Mouse (Mus musculus) right cerebral cortex, postnatal 25 days (tissue): Measurements from ENCODE around the gene Syt16.

Source experiments
- DNase-seq: peaks from one replicate; pipeline ENCODE4 v3.0.0; 2022

Gene Syt16

DNA sequence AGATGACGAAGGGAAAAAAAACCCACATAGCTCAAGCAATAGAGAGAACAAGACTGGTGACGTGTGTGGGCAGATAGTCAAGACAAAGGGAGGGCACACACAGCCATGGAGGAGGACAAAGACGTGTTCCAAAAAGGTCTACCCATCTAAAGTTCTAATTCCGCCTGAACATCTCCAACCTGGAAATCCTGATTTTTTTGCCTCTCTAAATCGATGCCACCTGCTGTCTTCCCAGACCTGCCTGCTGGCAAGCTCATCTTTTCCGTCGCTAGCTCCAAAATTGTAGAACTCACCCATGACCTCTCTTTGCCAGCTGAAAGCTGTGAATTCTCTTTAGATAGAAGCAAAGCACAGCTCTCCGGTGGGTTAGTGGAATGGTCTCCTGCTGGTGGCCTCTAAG lies 238.7 kb downstream of the Syt16 start:
- no peak for DNase-seq

DNA sequence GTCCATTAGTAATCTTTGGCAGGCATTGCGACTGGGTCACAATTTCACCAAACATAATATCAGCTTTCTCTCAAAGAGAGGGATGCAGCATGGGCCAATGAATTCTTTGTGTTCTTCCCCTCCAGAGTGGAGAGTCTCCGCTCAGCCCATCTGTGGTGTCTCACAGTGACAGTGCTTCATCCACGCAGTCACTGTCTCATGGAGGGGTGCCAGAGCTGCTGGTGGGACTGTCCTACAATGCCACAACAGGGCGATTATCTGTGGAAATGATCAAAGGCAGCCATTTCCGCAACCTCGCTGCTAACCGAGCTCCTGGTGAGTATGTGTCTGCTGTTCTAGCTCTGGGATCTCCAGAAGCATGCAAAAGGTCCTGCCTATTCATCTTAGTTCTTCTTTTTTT lies 240.6 kb downstream of the Syt16 start:
- peak; percentile 31 for DNase-seq

DNA sequence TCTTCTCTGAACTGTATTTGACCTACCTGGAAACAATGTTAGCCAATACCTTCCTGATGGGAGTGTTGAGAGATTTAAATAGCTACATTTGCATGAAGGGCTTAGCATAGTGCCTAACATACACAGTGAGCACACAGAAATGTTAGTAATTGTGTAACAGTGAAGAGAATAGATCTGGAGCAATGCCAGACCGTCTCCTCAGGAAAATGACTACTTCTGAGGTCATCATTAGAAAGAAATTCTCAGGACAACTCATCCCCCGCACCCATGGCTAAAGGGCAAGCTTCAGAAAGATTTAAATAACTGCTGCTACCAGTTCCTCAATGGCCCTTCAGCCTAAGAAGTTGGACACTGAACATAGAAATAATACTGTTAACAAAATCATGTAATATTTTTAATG lies 241.3 kb downstream of the Syt16 start:
- no peak for DNase-seq

DNA sequence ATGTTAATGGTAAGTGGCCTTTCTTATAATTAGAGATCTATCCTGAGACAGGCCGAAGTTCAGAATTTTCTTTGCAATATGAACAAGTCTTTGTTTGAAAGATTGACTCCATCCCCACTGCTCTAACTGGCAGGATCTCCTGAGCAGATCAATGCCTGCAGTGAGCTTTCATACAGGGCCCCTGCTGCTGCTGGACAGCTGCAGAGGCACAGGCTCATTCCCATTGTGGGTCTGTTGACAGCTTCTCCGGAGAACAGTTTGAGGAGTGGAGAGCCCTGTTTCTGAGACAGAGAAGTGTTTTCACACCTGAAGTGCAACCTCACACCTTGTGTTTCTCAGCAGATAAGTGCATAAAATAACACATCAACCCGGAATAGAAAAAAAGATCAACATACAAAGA lies 267.4 kb downstream of the Syt16 start:
- DNase-seq, result no peak

DNA sequence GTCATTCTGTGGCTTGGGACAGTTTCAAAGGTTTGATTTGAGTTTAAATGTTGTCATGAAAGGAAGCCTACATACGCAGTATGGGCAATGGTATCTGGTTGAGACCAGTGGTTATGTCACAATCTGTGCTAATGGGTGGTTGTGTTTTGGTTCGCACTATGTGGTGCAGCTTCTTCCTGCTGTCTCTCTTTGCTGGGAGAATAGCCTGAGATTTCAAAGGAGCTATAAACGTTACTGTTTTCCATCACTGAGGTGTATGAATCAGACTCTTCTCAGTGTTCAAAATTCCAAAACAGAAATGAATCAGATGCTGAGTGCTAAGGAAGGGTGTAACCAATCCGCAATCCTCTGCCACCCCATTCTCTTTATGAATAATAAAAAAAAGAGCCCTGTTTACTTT lies 269.6 kb downstream of the Syt16 start:
- DNase-seq, result no peak

DNA sequence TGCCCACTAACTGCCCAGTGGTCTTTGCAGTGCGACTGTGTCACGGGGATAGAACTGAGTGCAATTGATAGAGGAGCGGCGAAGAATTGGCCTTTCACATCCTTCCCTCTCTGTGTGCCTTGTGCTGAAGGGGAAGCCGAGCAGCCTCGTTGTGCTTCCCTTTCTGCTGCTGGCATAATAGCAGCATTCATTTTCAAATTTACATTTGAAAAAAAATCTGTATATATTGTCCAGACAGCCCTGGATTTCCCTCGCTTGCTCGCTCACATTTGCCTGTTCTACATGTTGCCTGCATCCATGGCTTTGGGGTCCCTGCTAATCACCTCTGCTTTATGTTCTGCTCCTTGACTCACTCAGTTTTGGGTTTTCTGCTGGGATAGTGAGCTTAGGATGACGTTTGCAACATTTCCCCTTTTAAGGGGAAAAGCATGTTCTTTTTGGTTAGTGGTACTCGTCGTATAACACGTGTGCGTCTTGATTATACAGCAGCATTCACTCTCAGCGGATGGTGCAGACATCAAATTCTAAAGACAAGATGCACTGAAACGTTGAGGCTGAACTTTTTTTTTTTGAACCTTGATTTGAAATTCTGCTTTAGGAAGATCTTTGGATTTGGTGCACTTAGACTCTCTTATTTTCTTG lies 271.3 kb downstream of the Syt16 start:
- no peak for DNase-seq

DNA sequence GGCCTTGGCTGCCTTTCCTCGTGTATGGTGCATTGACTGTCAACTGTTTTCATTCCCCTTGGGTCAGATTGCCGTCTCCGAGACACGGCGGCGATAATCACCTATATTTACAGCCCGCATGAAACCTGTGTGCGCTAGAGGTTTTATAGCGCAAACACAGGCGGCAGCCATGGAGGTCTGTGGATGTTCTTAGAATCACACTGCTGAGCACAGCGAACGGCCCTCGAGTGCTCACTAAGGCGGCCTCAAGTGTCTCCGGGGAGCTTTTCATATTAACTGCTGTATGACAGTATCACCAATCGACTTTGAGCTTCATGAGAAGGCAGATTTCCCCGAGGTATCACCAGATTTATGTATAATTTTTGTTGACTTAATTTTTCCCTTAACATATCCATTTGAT lies 275.1 kb downstream of the Syt16 start:
- DNase-seq, result no peak

DNA sequence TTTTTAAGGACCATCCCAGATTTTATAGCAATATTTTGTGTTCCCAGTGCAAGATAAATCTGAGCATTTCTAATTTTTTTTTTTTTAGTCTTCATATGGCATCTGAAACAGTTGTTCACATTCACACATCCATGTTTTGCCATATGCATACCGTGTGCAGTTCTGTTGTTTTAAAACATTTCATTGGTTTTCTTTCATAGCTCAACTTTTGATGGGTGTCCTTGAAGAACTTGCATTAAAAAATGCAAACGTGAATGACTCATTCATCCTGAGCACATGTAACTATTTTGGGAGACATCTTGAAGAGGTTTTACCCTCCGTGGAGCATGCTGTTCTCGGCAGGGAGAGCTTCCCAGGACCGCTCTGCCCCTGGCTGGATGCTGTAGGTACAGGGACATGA lies 279.8 kb downstream of the Syt16 start:
- DNase-seq, result no peak

DNA sequence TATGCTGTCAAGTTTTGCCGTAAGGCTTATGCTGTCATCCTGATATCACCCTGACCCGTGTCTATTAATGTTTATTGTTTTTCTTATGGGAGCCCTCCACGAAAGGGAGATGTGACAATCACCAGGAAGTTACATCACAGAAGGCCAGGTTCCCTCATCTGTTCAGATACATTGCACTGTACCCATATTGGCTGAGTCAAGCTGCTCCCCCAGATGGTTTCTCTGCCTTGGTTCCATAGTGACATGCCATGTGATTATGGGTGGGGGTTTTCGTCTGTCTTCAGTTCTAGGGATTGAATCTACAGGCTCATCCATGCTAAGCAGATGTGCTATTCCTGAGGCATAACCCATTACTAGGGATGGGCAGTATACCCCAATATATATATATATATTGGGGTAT lies 283.9 kb downstream of the Syt16 start:
- DNase-seq, result no peak

DNA sequence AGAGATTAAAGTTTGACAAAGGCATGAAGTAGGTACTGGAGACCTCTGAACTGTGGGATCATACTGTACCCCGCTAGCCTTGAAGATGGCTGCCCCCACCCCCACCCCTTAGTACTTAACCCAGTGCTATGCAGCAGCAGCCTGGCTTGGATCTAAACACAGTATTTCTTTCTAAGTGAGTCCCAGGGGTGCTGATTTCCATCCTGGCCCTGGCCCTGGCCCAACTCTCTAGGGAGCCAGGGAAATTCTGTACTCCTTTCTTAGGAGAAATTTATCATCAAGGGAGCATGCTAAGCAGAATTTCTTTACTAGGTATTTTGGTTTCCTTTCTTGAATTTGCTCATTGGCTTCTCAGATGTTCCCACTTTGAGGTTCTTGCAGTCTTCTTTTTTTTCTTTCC lies 285.4 kb downstream of the Syt16 start:
- DNase-seq, result no peak

DNA sequence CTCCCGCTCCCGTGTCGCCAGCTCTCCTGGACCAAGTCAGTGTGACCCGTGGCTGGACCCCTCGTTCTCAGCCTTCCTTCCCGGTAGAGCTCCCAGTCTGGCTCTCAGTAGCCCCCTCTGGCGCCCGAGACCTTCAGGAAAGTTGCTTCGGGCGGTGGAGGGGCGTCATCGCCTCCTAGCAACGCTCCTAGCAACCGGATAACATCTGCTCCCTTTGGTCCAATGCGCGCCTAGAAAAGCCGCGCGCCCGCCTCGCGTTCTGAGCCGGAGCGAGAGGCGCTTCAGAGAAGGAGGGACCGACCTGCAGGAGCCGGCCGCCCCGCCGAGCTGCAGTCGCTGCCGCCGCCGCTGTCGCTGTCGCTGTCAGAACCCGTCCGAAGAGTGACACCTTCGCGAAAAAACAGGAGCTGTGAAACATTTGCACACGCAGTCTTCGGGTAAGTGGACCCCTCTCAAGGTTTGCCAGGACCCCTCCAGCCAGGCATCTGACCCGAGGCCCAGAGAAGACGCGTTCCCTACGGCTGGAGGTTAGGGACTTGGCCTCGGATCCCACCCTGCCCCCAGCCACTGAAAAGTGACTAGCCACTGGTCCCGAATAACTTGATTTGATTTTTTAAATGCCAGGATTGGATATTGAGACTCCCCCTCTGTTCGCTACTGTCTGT lies 286.7 kb downstream of the Syt16 start:
- DNase-seq, result peak; percentile 95

DNA sequence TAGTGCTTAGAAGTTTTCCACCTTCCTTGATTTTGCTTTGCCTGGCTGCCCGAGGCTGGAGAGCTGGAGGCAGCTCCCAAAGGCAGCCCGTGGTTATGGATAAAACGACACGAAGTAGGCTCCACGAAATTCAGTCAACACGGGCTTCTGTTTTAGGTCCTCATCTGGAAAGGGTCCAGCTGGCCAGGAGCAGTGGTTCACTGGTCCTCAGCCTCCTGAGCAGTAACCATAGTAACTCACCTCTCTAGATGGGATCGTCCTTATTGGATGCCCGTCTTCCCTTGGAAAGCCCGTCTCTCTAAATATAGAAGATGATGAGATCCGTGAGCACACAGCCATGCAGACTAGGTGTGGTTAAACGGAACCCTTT lies 287.2 kb downstream of the Syt16 start:
- peak; percentile 64 for DNase-seq

DNA sequence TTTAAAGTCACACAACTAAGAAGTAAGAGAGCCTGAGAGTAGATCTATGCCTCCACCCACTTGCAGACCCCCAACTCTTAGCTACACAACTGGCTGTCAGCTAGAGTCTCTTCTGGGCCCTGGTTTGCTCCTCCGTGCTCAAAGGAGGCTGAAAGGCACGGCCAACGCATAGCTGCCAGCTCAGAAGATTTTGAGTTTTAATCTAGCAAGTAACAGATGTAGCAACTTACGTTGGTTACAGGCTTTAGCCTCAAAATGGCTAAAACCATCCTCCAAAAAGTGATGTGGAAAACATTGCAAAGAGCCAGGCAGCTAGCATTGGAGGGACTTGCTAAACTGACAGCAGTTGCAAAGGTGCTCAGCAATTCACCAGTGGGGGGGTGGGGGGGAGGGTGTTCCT lies 293.5 kb downstream of the Syt16 start:
- peak; percentile 23 for DNase-seq

DNA sequence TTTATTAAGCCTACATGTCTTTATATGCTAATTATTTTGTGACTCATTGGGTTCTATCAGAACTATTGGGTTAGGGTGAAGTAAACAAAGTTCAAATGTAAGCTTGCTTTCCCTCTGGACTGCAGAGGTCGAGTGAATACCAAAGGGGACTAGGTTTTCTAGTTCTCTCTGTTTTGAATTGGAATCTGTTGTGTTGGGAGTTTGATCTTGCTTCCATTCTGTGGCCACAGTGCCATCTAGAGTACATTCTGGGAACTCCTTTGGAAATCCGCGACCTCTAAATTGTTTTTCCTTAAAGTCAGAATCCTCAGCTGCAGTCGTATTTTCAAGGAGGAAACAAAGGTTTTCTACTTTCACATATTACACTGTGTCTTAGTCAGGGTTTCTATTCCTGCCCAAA lies 296.2 kb downstream of the Syt16 start:
- DNase-seq, result peak; percentile 40

DNA sequence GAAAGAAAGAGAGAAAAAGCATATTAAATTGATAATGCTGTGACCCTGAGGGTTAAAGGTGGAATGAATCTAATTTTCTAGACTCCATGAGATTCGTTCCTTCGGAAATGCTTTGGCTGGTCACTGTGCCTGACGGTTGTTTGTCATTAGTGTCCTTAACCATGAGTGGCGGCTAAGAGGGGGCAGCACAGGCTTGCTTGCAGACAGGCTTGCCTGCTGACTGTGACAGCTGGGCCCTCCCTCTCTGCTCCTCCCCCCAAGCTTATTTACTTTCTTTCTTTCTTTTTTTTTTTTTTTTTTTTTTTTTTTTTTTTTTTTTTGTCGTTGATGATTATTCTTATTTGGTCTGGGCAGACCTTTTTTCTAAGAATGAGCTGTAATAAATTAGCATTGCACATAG lies 298.9 kb downstream of the Syt16 start:
- DNase-seq, result peak; percentile 2

DNA sequence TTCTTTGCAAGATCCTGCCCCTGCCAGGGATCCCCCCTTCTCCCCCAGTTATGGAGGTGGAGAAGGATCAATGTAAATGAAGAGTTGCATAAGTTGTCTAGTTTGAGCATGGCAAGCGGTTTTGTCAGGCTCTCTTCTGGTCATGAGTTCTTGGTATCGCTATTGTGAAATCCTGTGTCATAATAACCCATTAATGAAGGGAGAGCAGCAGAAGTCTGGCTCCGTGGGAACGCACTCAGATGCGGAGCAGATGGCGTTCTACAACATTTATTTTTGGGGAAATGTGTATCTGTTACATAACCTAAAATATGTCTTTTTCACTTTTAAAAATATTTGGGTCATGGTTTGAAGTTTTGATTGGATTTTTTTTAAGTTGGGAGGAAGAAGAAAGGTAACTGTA lies 304.1 kb downstream of the Syt16 start:
- DNase-seq, result peak; percentile 23

DNA sequence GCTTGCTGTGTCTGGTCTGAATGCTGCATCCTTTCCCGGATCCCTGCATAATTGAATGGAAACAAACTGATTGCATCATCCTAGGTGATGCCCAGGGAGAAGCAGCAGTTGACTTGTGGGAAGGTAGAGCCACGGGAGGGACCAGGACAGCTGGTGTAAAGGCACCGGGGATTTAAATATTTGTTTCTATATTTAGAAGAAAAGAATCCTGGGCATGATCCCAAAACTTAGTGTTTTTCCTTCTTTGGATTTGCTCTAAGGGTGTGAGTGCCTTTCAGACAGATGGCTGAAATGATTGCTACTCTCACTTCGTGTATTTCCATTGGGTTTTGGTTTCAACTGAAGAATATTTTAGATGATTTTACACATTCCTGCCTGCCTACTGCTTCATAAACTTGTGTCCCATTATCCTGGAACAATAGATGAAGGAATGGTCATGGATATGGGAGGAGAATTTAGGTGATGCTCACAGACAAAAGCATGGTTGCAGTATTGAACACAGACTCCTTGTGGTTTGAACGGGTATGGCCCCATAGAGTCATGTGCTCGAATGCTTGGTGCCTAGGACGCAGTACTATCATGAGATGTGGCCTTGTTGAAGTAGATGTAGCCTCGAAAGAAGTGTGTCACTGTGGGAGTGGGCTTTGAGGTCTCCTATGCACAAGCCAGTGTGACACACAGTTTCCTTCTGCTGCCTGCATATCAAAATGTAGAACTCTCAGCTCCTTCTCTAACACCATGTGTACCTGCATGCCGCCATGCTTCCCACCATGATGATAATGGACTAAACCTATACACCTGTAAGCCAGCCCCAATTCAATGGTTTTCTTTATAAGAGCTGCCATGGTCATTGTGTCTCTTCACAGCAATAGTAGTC lies 306.2 kb downstream of the Syt16 start:
- DNase-seq, result peak; percentile 41

DNA sequence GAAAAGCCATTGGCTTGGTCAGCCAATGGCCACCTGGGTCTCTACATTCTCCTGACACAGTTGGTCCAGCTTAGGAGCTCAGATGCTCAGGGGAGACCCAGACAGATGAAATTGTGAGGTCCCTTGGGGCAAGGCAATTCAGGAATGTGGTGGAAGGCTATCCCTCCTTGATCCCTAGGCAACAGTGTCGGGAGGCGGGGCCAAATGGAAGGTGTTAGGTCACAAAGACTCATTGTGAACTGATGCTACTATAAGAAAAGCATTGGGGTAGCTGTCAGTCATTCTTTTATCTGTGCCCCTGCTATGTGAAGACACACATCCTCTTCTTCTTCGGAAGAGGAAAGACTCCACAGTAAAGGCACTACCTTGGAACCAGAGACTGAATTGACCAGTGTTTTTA lies 315.1 kb downstream of the Syt16 start:
- peak; percentile 1 for DNase-seq

DNA sequence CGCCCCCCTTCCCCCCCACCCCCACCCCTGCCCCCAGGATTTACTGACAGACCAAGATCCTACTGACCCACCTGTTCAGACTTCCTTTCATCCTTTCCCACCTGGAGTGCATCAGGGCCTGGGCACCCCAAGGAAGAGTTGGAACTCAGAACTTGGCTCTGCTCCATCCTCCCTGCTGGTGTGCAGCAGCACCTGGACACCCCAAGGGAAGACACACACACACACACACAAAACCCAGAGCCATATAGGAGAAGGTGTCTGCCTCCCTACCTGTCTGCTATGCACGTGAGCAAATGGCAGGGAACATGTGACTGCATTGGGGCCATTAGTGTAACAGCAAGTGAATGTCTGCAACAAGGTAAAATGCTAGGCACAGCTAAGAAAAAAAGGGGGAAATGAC lies 317.8 kb downstream of the Syt16 start:
- peak; percentile 3 for DNase-seq

DNA sequence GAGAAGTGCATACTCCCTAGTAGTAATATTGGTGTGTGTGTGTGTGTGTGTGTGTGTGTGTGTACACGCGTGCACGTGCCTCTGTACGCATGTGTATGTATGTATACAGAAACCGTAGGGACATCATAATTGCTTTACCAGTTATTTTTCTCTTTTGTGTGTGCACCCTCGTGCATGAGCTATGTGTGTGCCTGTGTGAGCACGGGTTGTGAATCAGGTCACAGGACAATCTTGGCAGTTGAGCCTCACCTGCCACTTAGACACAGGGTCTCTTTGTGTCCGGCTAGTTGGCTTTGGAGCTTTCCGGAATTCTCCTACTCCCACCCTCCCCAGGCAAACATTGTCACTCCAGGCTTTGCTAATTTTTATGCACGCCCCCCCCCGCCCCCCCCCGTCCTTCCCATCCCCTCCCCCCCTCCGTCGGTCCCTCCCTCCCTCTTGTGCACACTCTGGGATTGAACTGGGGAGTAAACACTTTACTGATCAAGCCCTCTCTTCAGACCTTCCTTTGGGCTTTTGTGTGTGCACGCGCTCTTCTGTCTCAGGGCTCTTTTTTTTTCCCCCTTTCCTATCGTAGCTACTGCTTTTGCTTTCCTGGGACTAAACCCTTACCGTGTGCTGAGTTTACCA lies 319.0 kb downstream of the Syt16 start, which contains the start of gene Gm11042:
TSS of gene Gm11042 (minus strand) at position 51 of the 630 bp plus-strand sequence.
- DNase-seq, result peak; percentile 23

DNA sequence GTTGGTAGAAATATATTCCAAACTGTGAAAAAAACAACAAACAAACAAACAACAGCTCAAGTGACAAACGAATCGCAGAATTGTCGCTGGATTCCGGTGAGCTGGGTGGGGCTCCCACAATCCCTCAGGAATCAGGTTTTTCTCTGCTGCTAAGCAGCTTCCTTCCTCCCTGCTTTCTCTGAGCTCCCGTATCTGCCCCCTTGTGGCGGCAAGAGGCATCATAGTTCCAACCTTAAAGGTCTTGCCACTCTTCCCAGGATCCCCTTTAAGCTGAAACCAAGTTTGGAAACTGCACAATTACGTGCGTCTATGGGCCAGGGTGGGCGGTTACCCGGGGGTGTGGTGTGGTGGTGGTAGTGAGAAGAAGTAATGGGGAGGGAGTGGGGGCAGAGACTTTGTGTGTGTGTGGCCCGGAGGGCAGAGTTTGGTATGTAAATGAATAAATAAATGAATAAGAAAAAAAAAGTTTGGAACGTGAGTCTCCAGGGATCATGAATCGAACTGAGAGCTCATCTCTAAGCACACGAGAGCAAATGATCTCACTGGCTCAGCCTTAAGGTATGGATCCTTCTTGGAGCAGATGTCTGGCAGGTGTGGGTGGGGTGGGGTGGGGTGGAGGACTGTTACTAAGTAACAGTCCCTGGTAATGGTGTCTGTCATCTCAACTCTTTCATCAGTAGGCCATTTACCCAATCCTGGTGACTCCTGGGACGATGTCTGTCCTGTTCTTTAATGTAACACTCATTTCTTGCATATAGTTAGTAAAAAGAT lies 319.7 kb downstream of the Syt16 start:
- DNase-seq, result peak; percentile 79

DNA sequence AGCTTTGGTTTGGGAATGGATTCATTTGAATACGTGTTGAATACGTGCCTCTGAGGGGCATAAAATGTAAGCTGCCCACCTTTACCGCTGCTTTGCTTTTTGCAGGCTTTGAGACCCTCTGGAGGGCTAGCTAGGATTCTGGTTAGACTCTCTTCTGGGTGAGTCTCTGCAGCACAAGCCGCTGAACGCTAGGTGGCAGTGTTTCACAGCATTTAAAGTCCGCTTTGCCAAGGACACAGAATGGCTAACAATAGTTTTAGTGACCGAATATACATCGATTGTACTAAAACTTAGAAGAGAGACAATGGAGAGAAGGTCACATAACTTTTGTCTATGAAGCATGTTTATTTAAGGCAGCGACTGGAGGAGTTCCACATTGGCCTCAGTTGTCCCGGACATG lies 322.9 kb downstream of the Syt16 start:
- DNase-seq, result peak; percentile 66

DNA sequence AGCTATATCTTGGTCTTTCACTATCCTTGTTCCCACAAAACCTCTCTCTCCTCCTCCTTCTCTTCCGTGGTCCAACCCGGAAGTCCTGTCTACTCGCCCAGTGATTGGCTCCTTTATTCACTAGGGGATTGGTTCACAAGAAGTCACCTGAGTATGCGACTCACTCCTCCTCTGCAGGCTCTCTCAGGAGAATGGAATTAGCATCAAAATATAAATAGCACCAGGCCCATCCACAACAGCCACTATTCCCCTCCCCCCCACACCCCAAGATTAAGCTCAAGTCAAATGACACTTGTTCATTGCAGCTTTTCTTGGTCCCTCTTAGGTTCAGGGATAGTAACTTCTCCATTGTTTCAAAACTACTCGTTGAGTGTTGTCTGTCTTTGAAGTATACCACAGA lies 324.5 kb downstream of the Syt16 start:
- no peak for DNase-seq
